Mouse (Mus musculus): ENCODE results near the gene Klhl29. TPM values are rescaled to one million over a fixed set of nuclear protein-coding genes. Genes with fewer than 3 reads are reported as not detected.
"Not testable (repeated sequence)": the region's sequence is repeated elsewhere in the genome, so short reads cannot be mapped to it uniquely, and the experiment has no call there.

Klhl29 gene
- total RNA-seq, 2 experiments from 2014 or later, result 38.9 to 40.9 TPM

- no peak overlapping the region for H3K4me3 ChIP-seq
- no peak overlapping the region for H3K27ac ChIP-seq
- no peak for TF ChIP-seq CTCF (conservative IDR thresholded peaks at IDR 0.05)
- DNase-seq (ENCODE audit: low spot score in 2 of 2), result no peak
Observed at GRCm38 (mm10) chr12:5345088-5345487, 30.4 kb downstream of the Klhl29 start.

- not testable (repeated sequence) for DNase-seq (ENCODE audit: low spot score in 2 of 2); H3K27ac ChIP-seq
Observed at GRCm38 (mm10) chr12:5344457-5344856, 31.0 kb downstream of the Klhl29 start.

GRCm38 (mm10) chr12:5340151-5340603, 35.3 kb downstream of the Klhl29 start:
- no peak for TF ChIP-seq CTCF (conservative IDR thresholded peaks at IDR 0.05)
- H3K27ac ChIP-seq, result peak overlapping the region; percentile 68; the same call in 1 of the 2 replicates
- DNase-seq (ENCODE audit: low spot score in 2 of 2), result peak; percentile 35 to 64
- H3K4me3 ChIP-seq, result no peak overlapping the region

More at GRCm38 (mm10) chr12:5344457-5344856, 31.0 kb downstream of the Klhl29 start:
- not testable (repeated sequence) for H3K4me3 ChIP-seq

GRCm38 (mm10) chr12:5336927-5337712, 38.4 kb downstream of the Klhl29 start:
- Histone ChIP-seq H3K27ac (peak overlapping the region; percentile 56), H3K4me3 (no peak overlapping the region)
- DNase-seq (ENCODE audit: low spot score in 2 of 2), result peak; percentile 34 to 38
- no peak for TF ChIP-seq CTCF (conservative IDR thresholded peaks at IDR 0.05)

DNA sequence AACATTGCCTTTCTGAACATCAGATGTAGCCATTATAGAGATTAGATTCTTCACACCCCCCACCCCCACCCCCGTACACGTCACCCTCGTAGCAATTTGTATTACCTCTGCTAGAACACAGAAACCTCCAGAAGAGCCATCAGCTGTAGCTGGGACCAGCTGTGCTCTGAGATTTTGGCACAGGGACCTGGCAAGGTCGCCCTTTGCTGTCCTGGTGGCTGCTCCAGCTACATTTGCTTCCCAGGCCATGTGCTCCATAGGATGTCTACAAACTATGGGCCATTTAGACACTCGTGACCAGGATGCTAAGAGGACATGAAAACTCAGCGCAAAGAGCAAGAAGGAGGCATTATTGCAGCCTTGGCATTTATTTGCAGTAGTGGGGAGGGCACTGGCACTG, 39.2 kb downstream of the Klhl29 start:
- DNase-seq (ENCODE audit: low spot score in 2 of 2), result no peak
- no peak for TF ChIP-seq CTCF (conservative IDR thresholded peaks at IDR 0.05)
- peak overlapping the region; percentile 56; the same call in 1 of the 2 replicates for H3K27ac ChIP-seq
- no peak overlapping the region for H3K4me3 ChIP-seq

DNA sequence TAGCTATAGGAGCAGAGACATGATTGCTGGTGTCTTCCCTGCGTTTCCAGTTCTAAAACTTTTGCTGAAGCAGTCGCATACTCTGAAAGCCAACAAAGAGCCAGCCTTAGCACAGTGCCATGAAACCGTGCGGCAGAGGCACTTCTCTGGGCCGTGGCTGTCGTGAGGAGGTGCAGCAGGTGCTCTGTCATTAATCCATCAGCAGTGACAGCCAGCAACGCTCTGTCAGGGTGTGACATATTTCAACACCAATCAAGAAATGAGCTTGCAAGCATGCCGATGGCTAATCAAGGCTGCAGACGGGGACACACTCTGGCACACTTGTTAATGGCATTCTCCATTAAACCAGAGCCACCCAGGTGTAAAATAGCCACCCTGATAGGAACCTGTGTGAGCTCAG, 40.5 kb downstream of the Klhl29 start:
- no peak for DNase-seq (ENCODE audit: low spot score in 2 of 2)
- no peak overlapping the region for H3K27ac ChIP-seq

DNA sequence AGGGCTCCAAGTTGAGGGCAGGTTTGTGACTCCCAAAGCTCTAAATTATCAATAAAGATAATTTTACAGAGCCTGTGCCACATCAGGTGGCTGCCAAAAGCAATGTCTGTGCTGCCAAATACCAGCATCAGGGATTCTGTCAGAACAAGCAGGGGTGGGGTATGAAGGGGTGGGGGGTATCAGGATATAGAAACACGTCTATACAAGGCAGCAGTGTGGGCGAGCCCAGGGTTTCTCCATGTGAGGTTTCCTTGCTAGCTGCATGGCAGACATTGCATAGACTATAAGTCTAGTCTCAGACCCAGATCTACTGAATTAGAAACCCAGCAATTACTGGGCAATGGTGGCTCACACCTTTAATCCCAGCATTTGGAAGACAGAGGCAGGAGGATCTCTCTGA, 41.3 kb downstream of the Klhl29 start:
- no peak overlapping the region for H3K27ac ChIP-seq
- DNase-seq (ENCODE audit: low spot score in 2 of 2), result no peak
- TF ChIP-seq CTCF (conservative IDR thresholded peaks at IDR 0.05), result no peak
- H3K4me3 ChIP-seq, result no peak overlapping the region

More for the DNA sequence above, 40.5 kb downstream of the Klhl29 start:
- TF ChIP-seq CTCF (conservative IDR thresholded peaks at IDR 0.05), result no peak
- H3K4me3 ChIP-seq, result no peak overlapping the region

DNA sequence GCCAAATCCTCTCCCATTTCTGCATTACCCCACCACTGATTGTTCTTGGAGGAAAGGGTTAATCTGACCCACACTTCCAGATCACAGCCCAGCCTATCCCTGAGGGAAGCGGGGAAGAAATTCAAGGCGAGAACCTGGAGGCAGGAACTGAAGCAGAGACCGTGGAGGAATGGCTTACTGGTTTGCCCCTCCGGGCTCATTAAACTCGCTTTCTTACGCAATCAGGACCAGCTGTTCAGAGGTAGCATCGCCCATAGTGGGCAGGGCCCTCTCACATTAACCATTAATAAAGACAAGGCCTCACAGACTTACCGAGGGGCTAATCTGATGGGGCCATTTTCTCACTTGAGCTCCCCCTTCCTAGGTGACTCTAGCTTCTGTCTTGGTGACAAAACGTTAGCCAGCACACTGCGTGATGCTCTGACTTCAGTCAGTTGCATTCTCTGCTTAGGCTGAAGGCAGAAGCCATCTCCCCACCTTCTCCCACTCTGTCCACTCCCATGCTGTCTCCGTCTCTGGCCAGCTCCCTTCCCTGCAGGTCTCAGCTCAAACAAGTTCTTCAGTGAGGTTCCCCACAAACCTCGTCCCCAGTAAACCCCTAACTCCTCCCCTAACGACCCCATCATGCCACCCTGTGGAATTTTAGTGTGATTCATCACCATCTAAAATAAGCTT, 43.5 kb downstream of the Klhl29 start:
- no peak for DNase-seq (ENCODE audit: low spot score in 2 of 2)
- no peak overlapping the region for H3K27ac ChIP-seq
- peak; percentile 43 for TF ChIP-seq CTCF (conservative IDR thresholded peaks at IDR 0.05)
- no peak overlapping the region for H3K4me3 ChIP-seq

DNA sequence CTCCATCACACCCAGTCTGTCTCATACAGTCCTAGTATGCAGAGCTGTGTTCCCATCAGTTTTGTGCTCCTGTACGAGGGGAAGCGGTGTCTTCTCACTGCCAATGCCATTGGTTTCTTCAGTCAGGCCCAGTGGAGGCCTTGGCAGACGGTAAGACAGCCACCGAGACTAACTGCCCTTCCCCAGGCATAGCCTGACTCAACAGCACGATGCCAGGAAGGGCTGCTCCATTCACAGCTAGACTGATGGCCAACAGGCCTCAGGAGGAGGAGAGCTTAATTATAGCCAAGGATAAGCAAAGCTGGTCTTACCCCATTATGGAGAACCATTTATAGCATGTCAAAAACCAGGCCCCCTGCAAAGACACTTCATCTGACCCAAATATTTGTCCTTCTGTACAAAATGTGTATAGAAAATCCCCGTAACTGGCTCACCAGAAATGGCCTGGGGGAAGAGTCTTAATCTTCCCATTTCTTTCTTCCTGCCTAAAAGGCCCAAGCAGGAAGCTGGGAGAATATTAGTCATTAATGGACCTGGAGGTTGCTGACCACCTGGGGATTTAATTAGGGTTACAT, 44.9 kb downstream of the Klhl29 start:
- Histone ChIP-seq H3K4me3 (no peak overlapping the region), H3K27ac (no peak overlapping the region)
- TF ChIP-seq CTCF (conservative IDR thresholded peaks at IDR 0.05), result no peak
- DNase-seq (ENCODE audit: low spot score in 2 of 2), result no peak

- Histone ChIP-seq H3K27ac (no peak overlapping the region), H3K4me3 (no peak overlapping the region)
- no peak for TF ChIP-seq CTCF (conservative IDR thresholded peaks at IDR 0.05)
- DNase-seq (ENCODE audit: low spot score in 2 of 2), result no peak
Observed at GRCm38 (mm10) chr12:5322444-5323087, 52.9 kb downstream of the Klhl29 start.

GRCm38 (mm10) chr12:5321017-5321416, 54.5 kb downstream of the Klhl29 start:
- no peak overlapping the region for H3K4me3 ChIP-seq
- H3K27ac ChIP-seq, result no peak overlapping the region
- DNase-seq (ENCODE audit: low spot score in 2 of 2), result no peak
- no peak for TF ChIP-seq CTCF (conservative IDR thresholded peaks at IDR 0.05)

GRCm38 (mm10) chr12:5319359-5319973, 56.0 kb downstream of the Klhl29 start:
- no peak for DNase-seq (ENCODE audit: low spot score in 2 of 2)
- no peak overlapping the region for H3K4me3 ChIP-seq
- TF ChIP-seq CTCF (conservative IDR thresholded peaks at IDR 0.05), result no peak
- peak overlapping the region; percentile 55; the same call in 1 of the 2 replicates for H3K27ac ChIP-seq

Measured in layer of hippocampus, adult 2 months (tissue).